Mouse (Mus musculus) heart, embryonic 10.5 days (tissue): Measurements from ENCODE around the gene Nptn. TPM values are rescaled to one million over a fixed set of nuclear protein-coding genes. Genes with fewer than 3 reads are reported as not detected.
A peak's percentile ranks its signal among the peaks of the same experiment; 100 is the strongest.

ENCODE experiments used
- DNase-seq: peaks from one replicate; pipeline ENCODE4 v3.0.0-alpha.2; 2017; ENCODE audit warnings: low spot score
- H3K27ac ChIP-seq: fragments of 300-500 bp; sonication (generic); 2 replicates; pipeline ENCODE4 v1.5.1; 2016; ENCODE audit warnings: mild to moderate bottlenecking
- H3K27me3 ChIP-seq: fragments of 300-500 bp; sonication (generic); 2 replicates; pipeline ENCODE4 v1.6.1; 2016; ENCODE audit warnings: mild to moderate bottlenecking; ENCODE audit not compliant: poor library complexity, insufficient read depth, severe bottlenecking
- H3K36me3 ChIP-seq: fragments of 300-500 bp; sonication (generic); 2 replicates; pipeline ENCODE4 v1.6.1; 2016; ENCODE audit warnings: mild to moderate bottlenecking, moderate library complexity
- H3K4me1 ChIP-seq: fragments of 300-500 bp; sonication (generic); 2 replicates; pipeline ENCODE4 v1.6.1; 2016; ENCODE audit warnings: mild to moderate bottlenecking
- H3K4me3 ChIP-seq: fragments of 300-500 bp; sonication (generic); 2 replicates; pipeline ENCODE4 v1.5.1; 2016; ENCODE audit warnings: mild to moderate bottlenecking, moderate library complexity
- H3K9me3 ChIP-seq: fragments of 300-500 bp; sonication (generic); 2 replicates; pipeline ENCODE4 v1.6.1; 2016; ENCODE audit warnings: mild to moderate bottlenecking, moderate library complexity
- WGBS: fragments of 180-500 bp; shearing (Covaris S2); methylation state at CpG from one replicate; pipeline ENCODE4 v1.1.7; 2016; 5-methylcytosine and 5-hydroxymethylcytosine counted together
- polyA plus RNA-seq: library from polyadenylated mRNA; unstranded; fragments of >200 nt; fragmentation: Nextera tagmentation; extraction: Ambion mirVana; gene quantifications from 2 replicates; pipeline ENCODE4 v1.2.1, GENCODE M21; 2016

Nptn gene
- polyA plus RNA-seq, 1 experiment from 2014 or later = 88.3 TPM

- no peaks in the 10 kb centered on the region for H3K27me3 ChIP-seq
- H3K4me3 ChIP-seq = no peak overlapping the region
- peaks cover 53% of the 10 kb centered on the region for H3K36me3 ChIP-seq
- DNase-seq = no peak
- 74% methylated on average over 3 of the region's 3 CpGs for WGBS
- H3K9me3 ChIP-seq = no peaks in the 10 kb centered on the region
- peaks cover 25% of the 10 kb centered on the region for H3K4me1 ChIP-seq
- peak overlapping the region; percentile 49; the same call in 1 of the 2 replicates for H3K27ac ChIP-seq
Measured at GRCm38 (mm10) chr9:58662791-58663190, 80.8 kb downstream of the Nptn start.

GRCm38 (mm10) chr9:58665492-58665891 lies 83.5 kb downstream of the Nptn start:
- peaks cover 14% of the 10 kb centered on the region for H3K4me1 ChIP-seq
- no peak for DNase-seq
- H3K36me3 ChIP-seq = peaks cover 37% of the 10 kb centered on the region
- no peaks in the 10 kb centered on the region for H3K9me3 ChIP-seq
- H3K27ac ChIP-seq = no peak overlapping the region
- H3K4me3 ChIP-seq = no peak overlapping the region
- H3K27me3 ChIP-seq = no peaks in the 10 kb centered on the region
- WGBS = 81% methylated on average over 9 of the region's 9 CpGs

DNA sequence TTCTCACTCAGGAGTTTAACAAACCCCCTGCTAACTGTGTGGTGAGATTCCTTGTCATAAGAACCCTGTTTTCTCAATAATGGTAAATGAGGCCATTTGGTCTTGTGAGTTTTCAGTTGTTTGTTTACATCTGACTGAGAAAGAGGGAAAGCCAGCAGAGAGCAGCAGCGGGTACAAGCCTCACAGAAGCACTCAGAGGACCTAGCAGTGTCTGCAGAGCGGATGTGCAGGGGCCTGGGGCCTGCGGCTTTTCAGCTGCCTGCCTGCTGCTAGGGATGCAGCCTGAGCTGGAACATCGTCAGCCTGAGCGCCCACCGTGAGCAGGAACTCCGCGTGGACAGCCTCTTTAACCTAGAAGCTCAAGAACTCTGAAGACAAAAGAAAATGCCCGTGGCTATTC lies 84.2 kb downstream of the Nptn start:
- 46% methylated on average over 9 of the region's 9 CpGs for WGBS
- Histone ChIP-seq H3K27ac (peak overlapping the region; percentile 52; the same call in 1 of the 2 replicates), H3K4me3 (no peak overlapping the region), H3K9me3 (no peaks in the 10 kb centered on the region), H3K36me3 (peaks cover 37% of the 10 kb centered on the region), H3K27me3 (no peaks in the 10 kb centered on the region), H3K4me1 (peaks cover 14% of the 10 kb centered on the region)
- DNase-seq = no peak

- WGBS = 74% methylated on average over 9 of the region's 9 CpGs
- Histone ChIP-seq H3K27me3 (no peaks in the 10 kb centered on the region), H3K27ac (no peak overlapping the region), H3K9me3 (no peaks in the 10 kb centered on the region), H3K4me1 (peaks cover 14% of the 10 kb centered on the region), H3K4me3 (no peak overlapping the region), H3K36me3 (peaks cover 30% of the 10 kb centered on the region)
- no peak for DNase-seq
Measured at GRCm38 (mm10) chr9:58667244-58667643, 85.2 kb downstream of the Nptn start.

GRCm38 (mm10) chr9:58668171-58668570 lies 86.1 kb downstream of the Nptn start:
- peaks cover 22% of the 10 kb centered on the region for H3K4me1 ChIP-seq
- no peak for DNase-seq
- 84% methylated on average over 3 of the region's 3 CpGs for WGBS
- H3K9me3 ChIP-seq = no peaks in the 10 kb centered on the region
- no peak overlapping the region for H3K4me3 ChIP-seq
- H3K36me3 ChIP-seq = peaks cover 20% of the 10 kb centered on the region
- H3K27me3 ChIP-seq = no peaks in the 10 kb centered on the region
- peak overlapping the region; percentile 67 for H3K27ac ChIP-seq

GRCm38 (mm10) chr9:58669071-58669470 lies 87.0 kb downstream of the Nptn start:
- Histone ChIP-seq H3K9me3 (no peaks in the 10 kb centered on the region), H3K36me3 (peaks cover 14% of the 10 kb centered on the region), H3K27ac (peak overlapping the region; percentile 42; the same call in 1 of the 2 replicates), H3K4me3 (no peak overlapping the region), H3K27me3 (no peaks in the 10 kb centered on the region), H3K4me1 (peaks cover 22% of the 10 kb centered on the region)
- 56% methylated on average over 3 of the region's 3 CpGs for WGBS
- DNase-seq = no peak

DNA sequence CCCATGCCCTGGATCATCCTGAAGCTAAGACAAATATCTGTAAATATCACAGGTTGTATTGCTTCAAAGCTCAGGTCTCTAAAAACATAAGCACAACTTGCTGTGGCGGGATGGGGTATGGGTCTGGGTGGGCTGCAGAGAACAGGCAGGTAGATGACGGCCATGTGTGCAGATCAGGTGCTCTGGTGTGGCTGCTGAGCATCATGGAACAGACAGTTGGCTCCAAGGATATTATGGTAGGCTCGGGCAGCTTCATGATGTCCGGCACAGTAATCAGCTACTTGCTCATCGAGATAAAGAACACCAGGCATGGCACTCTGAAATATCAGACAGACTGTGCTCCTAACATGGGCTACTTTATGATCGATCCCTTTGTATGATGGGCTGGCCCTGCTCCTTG lies 87.8 kb downstream of the Nptn start:
- peaks cover 24% of the 10 kb centered on the region for H3K4me1 ChIP-seq
- H3K27ac ChIP-seq = no peak overlapping the region
- H3K36me3 ChIP-seq = peaks cover 9% of the 10 kb centered on the region
- H3K4me3 ChIP-seq = no peak overlapping the region
- H3K9me3 ChIP-seq = no peaks in the 10 kb centered on the region
- DNase-seq = no peak
- WGBS = 86% methylated on average over 6 of the region's 6 CpGs
- H3K27me3 ChIP-seq = no peaks in the 10 kb centered on the region

DNA sequence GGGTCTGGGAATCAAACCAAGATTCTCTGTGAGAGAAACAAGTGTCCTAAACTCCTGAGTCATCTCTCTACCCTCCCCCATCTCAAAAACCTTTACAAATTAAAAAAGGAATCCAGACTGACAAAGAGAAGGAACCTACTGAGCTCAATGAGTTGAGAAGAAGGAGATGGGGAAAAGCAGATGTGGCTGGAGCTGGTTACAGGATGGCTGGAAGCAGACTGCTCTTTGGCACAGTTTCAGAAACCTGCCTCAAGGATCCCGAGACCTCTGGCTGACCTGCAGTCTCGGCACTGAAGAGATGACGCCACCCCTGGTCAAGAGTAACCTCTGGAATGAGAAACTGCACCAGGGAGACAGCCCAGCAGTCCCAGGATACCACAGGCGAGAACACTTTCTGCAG lies 90.4 kb downstream of the Nptn start:
- Histone ChIP-seq H3K4me3 (no peak overlapping the region), H3K4me1 (peaks cover 32% of the 10 kb centered on the region), H3K9me3 (no peaks in the 10 kb centered on the region), H3K27ac (no peak overlapping the region), H3K27me3 (no peaks in the 10 kb centered on the region), H3K36me3 (no peaks in the 10 kb centered on the region)
- 30% methylated on average over 4 of the region's 4 CpGs for WGBS
- DNase-seq = no peak

DNA sequence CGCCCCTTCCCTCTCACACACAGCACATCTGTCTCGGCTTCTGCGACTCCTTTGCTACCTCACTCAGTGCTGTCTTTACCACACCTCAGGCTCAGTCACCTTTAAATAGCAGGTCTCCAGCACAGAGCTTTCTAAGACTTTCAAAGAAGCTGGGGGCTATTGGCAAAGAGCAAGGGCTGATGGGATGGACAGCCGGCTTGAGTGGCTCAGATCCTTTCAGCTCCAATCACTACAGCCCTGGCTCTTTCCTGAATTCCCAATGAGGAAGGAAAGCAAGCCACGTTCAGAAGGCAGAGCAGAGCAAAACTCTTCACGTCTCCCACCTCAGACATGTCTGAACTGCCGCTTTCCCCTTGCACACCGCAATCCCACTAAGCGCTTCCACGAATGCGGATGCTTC lies 92.7 kb downstream of the Nptn start:
- Histone ChIP-seq H3K27ac (no peak overlapping the region), H3K4me1 (peaks cover 17% of the 10 kb centered on the region), H3K27me3 (no peaks in the 10 kb centered on the region), H3K4me3 (no peak overlapping the region), H3K9me3 (no peaks in the 10 kb centered on the region), H3K36me3 (no peaks in the 10 kb centered on the region)
- DNase-seq = peak; percentile 68
- 74% methylated on average over 11 of the region's 11 CpGs for WGBS

DNA sequence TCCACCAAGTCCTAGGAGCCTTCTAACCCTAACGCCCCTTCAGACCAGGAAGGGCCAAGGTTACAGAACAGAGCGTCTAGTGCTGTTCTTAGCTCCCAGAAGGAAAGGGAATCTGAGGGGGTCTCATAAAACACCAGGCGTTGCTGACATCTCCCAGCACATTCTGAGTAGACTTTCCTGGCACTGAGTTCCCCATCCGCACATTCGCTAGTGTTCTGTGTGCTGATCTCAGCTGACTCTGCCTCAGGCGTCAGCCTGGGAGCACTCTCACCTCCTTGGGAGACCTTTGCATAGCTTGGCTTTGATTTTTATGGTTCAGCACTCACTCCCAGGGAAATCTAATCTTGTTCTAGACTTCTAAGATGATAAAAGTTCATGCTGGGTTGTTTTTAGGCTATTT lies 93.3 kb downstream of the Nptn start:
- 0 out of 2 replicates have a peak overlapping the region, but pooled peaks have one; percentile 14 for H3K27ac ChIP-seq
- peaks cover 17% of the 10 kb centered on the region for H3K4me1 ChIP-seq
- no peaks in the 10 kb centered on the region for H3K27me3 ChIP-seq
- no peaks in the 10 kb centered on the region for H3K36me3 ChIP-seq
- H3K4me3 ChIP-seq = no peak overlapping the region
- no peaks in the 10 kb centered on the region for H3K9me3 ChIP-seq
- DNase-seq = peak; percentile 72
- WGBS = 41% methylated on average over 6 of the region's 6 CpGs

DNA sequence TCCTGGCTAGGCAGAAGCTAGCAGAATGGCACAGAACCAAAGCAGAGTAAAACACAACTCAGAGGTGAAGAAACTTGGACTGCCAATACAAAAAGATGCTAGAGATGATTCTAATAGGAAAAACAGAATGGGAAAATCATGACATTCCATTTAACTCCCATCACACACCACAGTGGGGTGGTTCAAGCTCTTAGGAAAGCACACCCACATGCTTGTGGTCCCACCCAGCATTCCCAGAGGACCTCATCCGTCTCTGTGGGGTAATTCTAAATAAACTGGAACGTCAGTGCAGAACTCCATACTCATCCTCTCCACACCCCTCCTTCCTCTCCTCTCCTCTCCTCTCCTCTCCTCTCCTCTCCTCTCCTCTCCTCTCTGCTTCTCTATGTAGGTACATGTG lies 99.4 kb downstream of the Nptn start:
- Histone ChIP-seq H3K4me1 (peaks cover 4% of the 10 kb centered on the region; the same call in 1 of the 2 replicates), H3K27ac (no peak overlapping the region), H3K36me3 (no peaks in the 10 kb centered on the region), H3K9me3 (no peaks in the 10 kb centered on the region), H3K27me3 (no peaks in the 10 kb centered on the region), H3K4me3 (no peak overlapping the region)
- DNase-seq = no peak
- 65% methylated on average over 2 of the region's 2 CpGs for WGBS

- no peak for DNase-seq
- H3K36me3 ChIP-seq = no peaks in the 10 kb centered on the region
- WGBS = 70% methylated on average over 6 of the region's 6 CpGs
- H3K27ac ChIP-seq = no peak overlapping the region
- H3K27me3 ChIP-seq = no peaks in the 10 kb centered on the region
- no peaks in the 10 kb centered on the region for H3K9me3 ChIP-seq
- H3K4me1 ChIP-seq = peaks cover 6% of the 10 kb centered on the region; the same call in 1 of the 2 replicates
- H3K4me3 ChIP-seq = no peak overlapping the region
Measured at GRCm38 (mm10) chr9:58682106-58682505, 100.1 kb downstream of the Nptn start.

GRCm38 (mm10) chr9:58683372-58683771 lies 101.3 kb downstream of the Nptn start:
- WGBS = 75% methylated on average over 6 of the region's 6 CpGs
- Histone ChIP-seq H3K9me3 (no peaks in the 10 kb centered on the region), H3K36me3 (no peaks in the 10 kb centered on the region), H3K4me1 (peaks cover 12% of the 10 kb centered on the region; the same call in 1 of the 2 replicates), H3K27me3 (no peaks in the 10 kb centered on the region), H3K4me3 (no peak overlapping the region), H3K27ac (no peak overlapping the region)
- DNase-seq = no peak

DNA sequence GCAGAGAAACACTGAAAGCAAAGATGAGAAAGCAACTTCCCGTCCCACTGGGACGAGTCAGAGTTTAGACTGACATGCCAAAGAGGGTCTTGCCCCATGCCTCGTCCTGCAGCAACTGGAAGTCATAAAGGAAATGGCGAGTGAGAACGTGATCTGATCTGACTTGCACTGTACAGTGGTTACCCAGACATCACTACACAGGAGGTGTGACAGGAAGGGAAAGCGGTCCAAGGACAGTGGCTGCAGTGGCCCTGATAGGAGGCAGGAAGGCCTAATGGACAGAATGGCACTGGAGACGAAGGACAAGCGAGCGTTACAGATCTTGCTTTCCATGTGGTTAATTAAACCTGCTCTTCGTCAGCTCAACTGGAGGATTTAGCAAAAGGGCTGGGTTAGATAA lies 103.2 kb downstream of the Nptn start:
- WGBS = 73% methylated on average over 10 of the region's 10 CpGs
- Histone ChIP-seq H3K4me1 (peaks cover 12% of the 10 kb centered on the region; the same call in 1 of the 2 replicates), H3K36me3 (no peaks in the 10 kb centered on the region), H3K4me3 (no peak overlapping the region), H3K27ac (no peak overlapping the region), H3K27me3 (no peaks in the 10 kb centered on the region), H3K9me3 (no peaks in the 10 kb centered on the region)
- DNase-seq = peak; percentile 25
